Mouse (Mus musculus) olfactory bulb, adult 2 months (tissue): ENCODE results near the gene Kdm1b.

Source experiments
- CTCF ChIP-seq: fragments of 200-500 bp; IDR thresholded peaks from 2 replicates; pipeline ENCODE4 v1.5.1; 2012; ENCODE audit warnings: low read depth, mild to moderate bottlenecking, low read length, moderate library complexity; ENCODE audit not compliant: insufficient read depth
- POLR2A ChIP-seq: fragments of 200-500 bp; IDR thresholded peaks from 2 replicates; pipeline ENCODE4 v1.6.1; 2012; ENCODE audit warnings: mild to moderate bottlenecking, low read depth, low read length, moderate library complexity; ENCODE audit not compliant: insufficient read depth

DNA sequence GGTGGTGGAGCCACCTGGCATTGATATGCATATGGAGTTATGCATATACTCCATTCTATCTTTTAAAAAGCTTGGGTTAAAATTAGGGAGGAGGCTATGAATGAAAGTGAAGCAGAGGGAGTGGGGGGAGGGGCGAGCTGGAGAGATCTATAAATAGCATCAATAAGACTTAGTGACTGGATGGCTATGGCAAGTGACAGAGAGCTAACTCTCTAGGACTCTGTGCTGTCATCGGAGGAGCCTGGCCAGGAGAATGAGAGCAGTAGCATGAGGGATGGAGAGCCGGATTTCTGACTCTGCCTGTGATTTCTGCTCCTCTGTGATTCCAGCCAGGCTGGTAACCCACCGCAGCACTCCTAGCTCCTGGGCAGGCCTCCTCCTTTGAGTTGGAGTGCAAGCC, 85.8 kb downstream of the Kdm1b start:
- no peak for TF ChIP-seq CTCF
- TF ChIP-seq POLR2A: no peak
